Mouse (Mus musculus) natural killer cell, adult 2 months (primary cell): ENCODE measurements at regions not wholly inside any gene's neighbourhood (a gene's known extent, or its start where the extent isn't known, plus 50 kb on each side); places are given as distances from the start of the nearest gene placed in this dataset.

Experiments
- DNase-seq, 2 experiments: peaks; one replicate each; pipeline ENCODE4 v3.0.0; 2022; ENCODE audit warnings: low spot score in 2 of 2

GRCm38 (mm10) chr10:8020916-8021705, 65.1 kb upstream of the Tab2 start:
- DNase-seq: no peak

GRCm38 (mm10) chr10:8020113-8020512, 64.1 kb upstream of the Tab2 start:
- DNase-seq: no peak

- DNase-seq: no peak
Observed at GRCm38 (mm10) chr10:8018229-8019026, 62.4 kb upstream of the Tab2 start.

- DNase-seq: no peak
Observed at GRCm38 (mm10) chr10:8016741-8017140, 60.7 kb upstream of the Tab2 start.

- DNase-seq: no peak
Observed at GRCm38 (mm10) chr10:8011744-8012143, 55.7 kb upstream of the Tab2 start.

- DNase-seq: no peak
Observed at GRCm38 (mm10) chr10:8011138-8011537, 55.1 kb upstream of the Tab2 start.

- peak in 1 of 2 experiments; percentile 5 for DNase-seq
Observed at GRCm38 (mm10) chr10:8009855-8010254, 53.8 kb upstream of the Tab2 start.

- no peak for DNase-seq
Observed at GRCm38 (mm10) chr10:8007990-8008368, 51.9 kb upstream of the Tab2 start.

- no peak for DNase-seq
Observed at GRCm38 (mm10) chr10:8007286-8007989, 51.4 kb upstream of the Tab2 start.
